Mouse (Mus musculus): ENCODE measurements at regions not wholly inside any gene's neighbourhood (a gene's known extent, or its start where the extent isn't known, plus 50 kb on each side); places are given as distances from the start of the nearest gene placed in this dataset.
A peak's percentile ranks its signal among the peaks of the same experiment; 100 is the strongest.

DNA sequence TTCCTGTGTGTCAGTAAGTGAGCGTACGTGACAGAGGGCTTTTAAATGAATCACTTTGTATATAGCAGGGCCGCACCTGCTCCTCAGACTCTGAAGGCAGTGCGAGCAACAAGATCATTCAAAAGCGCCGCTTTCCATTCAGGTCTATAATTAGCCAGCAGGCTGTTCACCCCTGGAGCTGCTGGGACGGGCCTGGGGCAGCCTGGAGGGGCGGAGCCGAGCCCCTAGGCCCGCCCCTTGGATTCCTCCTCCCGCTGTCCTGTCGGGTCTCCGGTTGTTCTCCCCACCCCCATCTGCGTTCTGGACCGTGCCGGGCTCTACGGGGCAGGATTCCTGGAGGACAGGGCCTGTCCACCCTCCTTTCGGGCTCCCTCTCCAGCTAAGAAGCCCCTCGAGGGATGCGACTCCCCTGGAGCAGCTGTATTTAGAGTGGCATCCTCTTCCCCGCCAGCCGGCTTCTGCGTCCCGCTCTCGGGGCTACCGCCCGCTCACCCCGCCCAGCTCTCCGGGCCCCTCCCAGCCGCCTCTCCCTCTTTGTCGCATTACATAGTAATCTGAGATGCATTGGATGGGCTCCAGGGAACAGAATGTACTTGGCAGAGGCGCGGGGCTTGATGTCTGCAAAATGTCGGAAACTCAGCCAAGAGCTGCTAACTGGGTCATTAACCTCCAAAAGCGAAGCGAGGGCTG, 227.7 kb upstream of the Tprg start:
- no peak for TF ChIP-seq CTCF (IDR thresholded peaks at IDR 0.05; ENCODE audit: low read depth)
- TF ChIP-seq EP300 (IDR thresholded peaks at IDR 0.05; ENCODE audit: low read depth): peak; percentile 95

All from liver, postnatal 0 days (tissue).